Mouse (Mus musculus): Measurements from ENCODE around the gene Agbl1. TPM values are rescaled to one million over a fixed set of nuclear protein-coding genes. Genes with fewer than 3 reads are reported as not detected.
"Not testable (repeated sequence)": the region's sequence is repeated elsewhere in the genome, so short reads cannot be mapped to it uniquely, and the experiment has no call there.

Agbl1 gene
- total RNA-seq, 2 experiments from 2014 or later: 11.6 to 38.5 TPM

DNA sequence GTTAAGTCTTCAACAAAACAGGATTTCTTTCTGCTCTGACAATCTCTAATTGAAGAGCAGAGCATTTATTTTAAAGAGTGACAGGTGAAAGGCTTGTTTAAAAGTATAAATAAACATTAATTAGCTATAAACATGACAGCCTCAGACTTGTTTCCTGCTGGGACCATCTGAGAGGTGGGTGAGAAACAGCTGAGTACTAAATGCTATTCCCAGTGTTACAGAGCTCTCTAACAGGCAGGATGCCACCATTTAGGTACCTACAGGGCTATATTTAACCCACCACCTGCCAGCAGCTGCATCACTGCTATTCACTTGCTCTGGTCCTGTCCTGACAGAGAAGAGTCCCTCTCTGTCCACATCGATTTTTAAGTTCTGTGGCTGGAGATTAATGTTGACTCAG, 471.5 kb downstream of the Agbl1 start:
- DNase-seq: no peak
- Histone ChIP-seq H3K27ac (no peak overlapping the region), H3K4me3 (no peak overlapping the region)
- intact Hi-C loops (cut with DNase I): no loop called here
- TF ChIP-seq CTCF (IDR thresholded peaks at IDR 0.05): no peak

DNA sequence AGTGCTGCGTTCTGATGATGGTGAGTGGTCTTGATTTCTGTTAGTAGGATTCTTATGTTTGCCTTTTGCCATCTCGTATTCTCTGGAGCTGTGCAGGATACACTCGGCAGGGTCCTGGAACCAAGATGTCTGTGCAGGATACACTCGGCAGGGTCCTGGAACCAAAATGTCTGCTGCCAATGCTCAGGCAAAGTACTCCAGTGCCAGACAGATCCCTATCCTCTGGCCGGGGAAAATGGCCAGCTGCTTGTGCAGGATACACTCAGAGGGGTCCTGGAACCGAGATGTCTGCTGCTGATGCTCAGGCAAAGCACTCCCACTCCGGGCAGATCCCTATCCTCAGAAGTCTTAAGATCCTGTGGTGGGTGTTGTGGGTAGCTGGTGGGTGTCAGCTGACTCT, 502.5 kb downstream of the Agbl1 start:
- H3K4me3 ChIP-seq; H3K27ac ChIP-seq; intact Hi-C loops (cut with DNase I); DNase-seq: not testable (repeated sequence)

DNA sequence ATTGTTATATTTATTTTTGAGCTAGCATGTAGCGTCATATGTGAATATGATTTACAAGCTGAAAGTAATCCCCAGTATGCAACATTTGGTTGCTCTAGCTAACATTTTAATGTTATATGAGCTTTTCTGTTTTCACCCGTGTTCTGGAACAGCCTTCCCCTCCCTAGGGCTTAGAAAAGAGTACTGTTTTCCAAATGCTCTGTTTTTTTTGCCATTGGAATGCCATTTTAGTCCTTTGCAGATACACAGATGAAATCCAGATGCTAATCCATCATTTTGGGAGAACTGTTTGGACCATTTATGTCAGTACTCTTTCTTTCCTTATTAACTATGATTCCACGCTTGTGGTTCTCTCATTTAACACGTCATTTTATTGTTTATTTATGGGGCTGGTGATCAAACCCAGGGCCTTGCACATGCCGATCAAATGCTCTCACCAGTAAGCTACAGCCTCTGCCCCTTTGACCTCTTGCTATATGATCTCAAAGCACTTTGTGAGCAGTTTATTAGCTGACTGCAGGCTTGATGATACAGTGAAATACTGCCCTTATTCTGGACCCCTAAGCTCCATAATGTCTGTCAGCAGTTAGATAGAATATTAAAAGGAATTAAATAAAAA, 547.7 kb downstream of the Agbl1 start:
- intact Hi-C loops (cut with DNase I): no loop called here
- DNase-seq: no peak
- no peak for TF ChIP-seq CTCF (IDR thresholded peaks at IDR 0.05)
- H3K4me3 ChIP-seq: no peak overlapping the region
- peak overlapping the region; percentile 77 for H3K27ac ChIP-seq

DNA sequence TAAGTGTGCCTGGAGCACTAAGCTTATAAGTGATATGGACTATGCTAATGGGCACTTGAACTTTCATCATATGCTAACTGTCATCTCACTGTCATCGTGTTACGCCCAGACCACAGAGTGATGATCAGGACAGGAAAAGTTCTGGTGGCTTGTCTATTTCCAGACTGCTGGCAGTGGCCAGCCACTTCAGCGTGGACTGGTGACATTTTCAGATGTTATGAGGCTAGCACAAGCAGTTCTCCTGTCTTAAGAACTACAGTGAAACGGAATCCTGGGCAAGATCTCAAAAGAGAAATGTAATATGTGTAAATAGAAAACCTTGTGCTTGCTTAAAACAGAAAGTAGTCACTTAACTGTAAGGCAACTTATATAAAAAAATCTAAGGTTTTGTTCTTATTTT, 550.8 kb downstream of the Agbl1 start:
- peak; percentile 49 for DNase-seq
- TF ChIP-seq CTCF (IDR thresholded peaks at IDR 0.05): no peak

DNA sequence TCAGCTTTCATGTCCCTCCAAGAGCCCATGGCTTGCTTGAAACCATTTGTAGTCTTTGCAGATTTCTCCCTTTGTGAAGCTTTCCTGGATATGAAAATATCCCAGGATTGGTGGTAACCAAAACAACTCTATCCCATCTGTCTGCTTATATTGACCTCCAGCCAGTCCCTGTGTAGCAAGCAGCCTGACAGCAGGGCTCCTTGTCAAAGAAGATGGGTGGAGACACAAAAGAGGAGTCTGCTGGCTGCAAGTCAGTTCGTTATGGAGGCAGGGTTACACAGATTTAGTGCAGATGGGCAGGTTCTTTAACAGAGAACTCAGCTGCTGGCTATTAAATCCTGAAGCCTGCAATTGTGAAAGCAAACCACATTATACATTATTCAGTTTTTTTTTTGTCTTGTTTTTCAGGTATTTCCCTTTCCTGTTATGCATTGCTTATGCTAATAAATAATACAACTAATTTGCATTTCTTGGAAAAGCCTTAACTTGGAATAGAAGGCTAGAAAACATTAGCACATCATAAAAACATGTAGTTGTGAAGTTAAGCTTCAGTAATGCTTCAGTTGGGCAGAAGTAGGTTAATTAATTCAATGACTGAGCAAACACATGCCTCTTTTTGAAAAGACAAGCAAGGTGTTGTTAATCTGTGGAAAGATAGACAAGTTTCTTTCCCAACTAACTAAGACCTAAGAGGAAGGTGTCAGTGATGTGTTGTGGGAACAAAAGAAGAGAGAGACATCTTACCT, 559.0 kb downstream of the Agbl1 start:
- no peak for TF ChIP-seq CTCF (IDR thresholded peaks at IDR 0.05)
- intact Hi-C loops (cut with DNase I): no loop called here
- H3K27ac ChIP-seq: peak overlapping the region; percentile 6; the same call in 1 of the 2 replicates
- no peak overlapping the region for H3K4me3 ChIP-seq
- peak; percentile 39 for DNase-seq

More for the DNA sequence above, 550.8 kb downstream of the Agbl1 start:
- Histone ChIP-seq H3K4me3 (no peak overlapping the region), H3K27ac (peak overlapping the region; percentile 77)
- intact Hi-C loops (cut with DNase I): no loop called here

DNA sequence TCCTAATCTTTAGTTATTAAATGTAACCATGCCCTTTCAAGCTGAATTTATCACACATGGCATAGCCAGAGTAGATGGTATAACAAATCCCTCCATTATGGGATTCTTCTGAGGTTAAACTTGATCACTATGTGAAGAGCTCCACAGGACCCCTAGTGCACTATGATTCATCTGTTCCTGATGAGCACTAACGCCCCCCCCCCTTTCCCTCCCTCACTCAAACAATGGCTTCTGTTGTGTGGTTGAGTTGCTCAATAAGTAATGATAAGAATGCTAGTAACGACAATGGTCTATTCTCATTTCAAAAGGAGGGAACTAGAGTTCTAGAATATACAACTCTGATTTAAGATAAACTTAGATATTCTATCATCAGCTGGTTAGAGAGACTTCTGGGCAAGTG, 560.4 kb downstream of the Agbl1 start:
- intact Hi-C loops (cut with DNase I): no loop called here
- Histone ChIP-seq H3K27ac (no peak overlapping the region), H3K4me3 (no peak overlapping the region)
- DNase-seq: no peak
- TF ChIP-seq CTCF (IDR thresholded peaks at IDR 0.05): no peak

DNA sequence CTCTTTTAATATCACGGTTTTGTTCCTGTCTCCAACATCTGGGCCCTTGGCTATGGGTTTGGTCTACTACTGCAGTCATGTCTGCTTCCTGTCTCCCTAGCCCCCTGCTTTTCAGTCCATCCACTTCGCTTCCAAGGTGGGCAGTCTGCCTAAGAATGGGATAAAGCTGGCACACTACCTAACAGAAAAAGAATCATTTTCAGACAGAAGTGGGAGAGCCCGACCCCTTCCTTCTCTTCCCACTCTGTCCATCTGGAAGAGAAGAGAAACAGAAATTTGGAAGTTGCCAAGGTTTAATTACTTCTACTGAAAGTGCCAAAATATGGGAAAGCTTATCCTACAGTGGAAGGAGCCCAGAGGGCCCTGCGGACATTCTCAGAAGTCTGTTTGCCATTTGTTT, 561.6 kb downstream of the Agbl1 start:
- no peak for DNase-seq
- TF ChIP-seq CTCF (IDR thresholded peaks at IDR 0.05): no peak
- Histone ChIP-seq H3K27ac (peak overlapping the region; percentile 21; the same call in 1 of the 2 replicates), H3K4me3 (no peak overlapping the region)
- intact Hi-C loops (cut with DNase I): no loop called here

DNA sequence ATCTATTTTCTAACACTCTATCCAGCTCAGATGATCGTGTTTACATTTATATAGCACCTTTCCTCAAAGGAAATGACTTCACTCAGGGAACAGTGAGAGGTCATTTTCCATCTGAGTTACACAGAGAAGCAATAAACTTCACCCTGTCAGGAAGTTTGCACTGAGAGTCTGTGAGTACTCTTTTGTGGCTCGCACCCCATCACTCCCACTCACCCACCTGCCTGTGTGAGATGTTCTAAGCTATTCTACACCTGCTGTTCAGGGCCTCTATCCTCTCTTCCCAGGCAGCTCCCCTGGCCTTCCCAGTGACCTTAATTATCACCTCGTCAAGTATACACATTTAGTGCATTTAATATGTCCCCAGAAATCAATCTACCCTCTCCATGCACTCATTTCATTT, 580.3 kb downstream of the Agbl1 start:
- intact Hi-C loops (cut with DNase I): no loop called here
- no peak overlapping the region for H3K4me3 ChIP-seq
- no peak for TF ChIP-seq CTCF (IDR thresholded peaks at IDR 0.05)
- DNase-seq: no peak
- no peak overlapping the region for H3K27ac ChIP-seq

DNA sequence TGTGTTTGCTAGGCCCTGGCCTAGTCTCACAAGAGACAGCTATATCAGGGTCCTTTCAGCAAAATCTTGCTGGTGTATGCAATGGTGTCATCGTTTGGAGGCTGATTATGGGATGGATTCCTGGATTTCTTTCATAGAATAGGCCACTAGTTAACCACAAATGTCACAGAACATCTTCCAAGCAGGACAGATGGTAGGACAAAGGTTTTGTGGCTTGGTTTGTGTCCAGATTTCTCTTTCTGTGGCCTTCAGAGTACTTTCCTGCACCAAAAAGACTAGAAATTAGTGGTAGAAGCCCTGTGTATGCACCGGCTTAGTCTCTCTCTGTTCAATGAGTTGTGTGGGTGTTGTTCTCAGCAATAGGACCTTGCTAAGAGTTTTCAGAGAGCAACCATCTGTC, 590.9 kb downstream of the Agbl1 start:
- no peak for DNase-seq
- Histone ChIP-seq H3K4me3 (no peak overlapping the region), H3K27ac (no peak overlapping the region)
- no peak for TF ChIP-seq CTCF (IDR thresholded peaks at IDR 0.05)
- intact Hi-C loops (cut with DNase I): no loop called here

DNA sequence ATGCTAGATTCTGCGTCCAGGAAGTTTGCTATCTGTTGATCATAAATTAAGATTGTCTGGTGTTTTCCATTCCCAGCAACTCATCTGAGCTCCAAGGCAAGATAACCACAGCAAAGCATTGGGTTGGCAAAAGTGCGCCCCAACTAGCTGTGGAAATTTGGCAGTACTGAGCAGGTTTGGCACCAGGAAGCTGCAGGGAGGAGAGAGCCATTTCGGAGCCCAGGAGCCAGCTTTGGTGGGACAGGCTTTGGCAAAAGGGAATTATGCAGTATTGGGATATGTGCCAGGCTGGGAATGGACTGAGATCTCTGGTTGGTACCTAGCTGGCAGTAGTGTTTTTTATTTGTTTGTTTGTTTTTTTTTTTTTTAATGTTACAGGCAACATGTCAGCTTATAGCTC, 612.5 kb downstream of the Agbl1 start:
- no peak overlapping the region for H3K4me3 ChIP-seq
- peak; percentile 14 for DNase-seq
- intact Hi-C loops (cut with DNase I): no loop called here
- TF ChIP-seq CTCF (IDR thresholded peaks at IDR 0.05): no peak
- H3K27ac ChIP-seq: no peak overlapping the region

DNA sequence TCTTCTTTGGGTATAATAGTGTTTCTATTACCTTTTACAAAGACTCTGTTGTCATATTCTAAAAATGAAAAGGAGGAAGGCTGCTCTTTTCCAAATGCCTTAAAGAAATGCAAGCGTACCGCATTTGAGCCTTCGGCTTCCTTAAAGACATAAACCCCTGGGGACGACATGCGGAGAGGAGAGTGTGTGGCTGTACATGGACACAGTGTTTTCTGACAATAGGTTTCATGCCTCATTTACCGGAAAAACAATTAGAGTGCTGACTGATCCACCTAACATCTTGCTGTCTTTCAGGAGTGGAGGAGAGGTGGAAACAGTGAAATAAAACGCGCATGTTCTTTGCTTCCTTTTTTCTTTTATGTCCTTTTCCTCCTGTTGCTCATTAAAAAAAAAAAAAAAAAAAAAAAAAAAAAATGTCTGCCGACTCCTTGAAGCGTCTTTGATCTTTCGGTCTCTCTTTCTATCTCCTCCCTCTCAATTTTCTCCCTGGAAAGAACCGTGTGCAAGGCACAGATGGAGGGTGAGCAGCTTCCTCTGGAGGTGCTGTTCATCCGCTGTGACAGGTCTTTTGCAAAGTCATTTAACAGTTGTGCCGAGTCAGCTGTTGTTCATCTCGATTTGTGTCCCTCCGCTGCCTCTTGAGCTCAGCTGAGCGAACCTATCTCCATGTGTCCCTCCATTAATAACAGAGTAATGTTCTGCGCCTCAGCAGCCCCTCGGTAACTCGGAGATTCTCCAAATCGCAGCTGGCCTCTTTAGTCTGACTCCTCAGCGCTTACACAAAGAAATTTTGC, 659.9 kb downstream of the Agbl1 start:
- no peak overlapping the region for H3K27ac ChIP-seq
- no peak overlapping the region for H3K4me3 ChIP-seq
- no peak for TF ChIP-seq CTCF (IDR thresholded peaks at IDR 0.05)
- intact Hi-C loops (cut with DNase I): no loop called here
- no peak for DNase-seq

DNA sequence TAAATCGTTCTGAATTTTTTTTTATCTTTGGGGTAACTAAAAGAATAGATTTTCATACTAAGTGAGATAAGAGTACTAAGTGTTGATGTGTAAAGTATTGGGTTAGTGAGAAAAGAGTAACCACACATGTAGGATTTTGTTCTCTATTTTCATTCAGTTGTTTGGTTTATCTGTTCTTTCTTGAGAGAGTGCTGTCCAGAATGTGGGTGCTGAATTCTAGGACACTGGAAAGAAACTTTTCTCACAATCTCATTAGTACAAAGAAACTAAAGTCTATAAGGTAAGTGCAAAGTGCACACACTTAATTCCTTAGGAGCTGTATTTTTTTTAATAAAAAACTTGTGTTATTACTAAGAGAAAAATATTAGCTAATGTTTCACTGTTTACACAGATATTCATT, 674.4 kb downstream of the Agbl1 start:
- Histone ChIP-seq H3K4me3 (no peak overlapping the region), H3K27ac (no peak overlapping the region)
- DNase-seq: no peak
- intact Hi-C loops (cut with DNase I): no loop called here
- TF ChIP-seq CTCF (IDR thresholded peaks at IDR 0.05): no peak

DNA sequence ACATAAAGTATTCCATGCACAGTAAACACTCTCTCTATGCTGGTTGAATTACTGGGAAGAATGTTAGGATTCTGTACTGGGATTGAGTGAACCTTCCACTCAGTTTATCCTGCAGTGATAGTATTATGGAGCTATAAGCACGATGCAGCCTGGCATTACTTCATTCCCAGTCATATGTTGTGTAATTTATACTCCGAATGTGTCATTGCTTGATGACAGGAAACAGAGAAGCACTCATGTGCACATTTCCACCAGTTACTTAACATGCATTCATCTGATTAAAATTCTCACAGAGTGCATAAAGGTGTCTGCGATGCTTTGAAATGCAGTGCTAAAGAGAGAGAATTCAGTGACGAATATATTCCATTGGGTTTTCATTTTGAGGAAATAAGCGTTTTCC, 682.0 kb downstream of the Agbl1 start:
- no peak overlapping the region for H3K4me3 ChIP-seq
- H3K27ac ChIP-seq: no peak overlapping the region
- no peak for DNase-seq
- intact Hi-C loops (cut with DNase I): no loop called here
- TF ChIP-seq CTCF (IDR thresholded peaks at IDR 0.05): no peak
